Mouse (Mus musculus) G1E (cell line): ENCODE measurements around the gene Sorcs2. TPM values are rescaled to one million over a fixed set of nuclear protein-coding genes. Genes with fewer than 3 reads are reported as not detected.
A peak's percentile ranks its signal among the peaks of the same experiment; 100 is the strongest.

Experiments used
- ATAC-seq: 2 replicates; pipeline ENCODE4 v1.8.0; 2016; ENCODE audit warnings: mild to moderate bottlenecking; ENCODE audit not compliant: insufficient number of reproducible peaks, poor library complexity, low FRiP score, severe bottlenecking; ENCODE audit errors: extremely low read depth
- DNase-seq: peaks from one replicate; pipeline ENCODE4 v3.0.0; 2012; ENCODE audit warnings: low spot score
- H3K27me3 ChIP-seq: 2 replicates; pipeline ENCODE4 v1.6.1; 2012; ENCODE audit warnings: mild to moderate bottlenecking, low read length, inconsistent platforms; ENCODE audit not compliant: insufficient read depth
- H3K36me3 ChIP-seq: replicated peaks from 2 replicates; pipeline ENCODE3; 2012; ENCODE audit warnings: mild to moderate bottlenecking, inconsistent platforms
- H3K4me1 ChIP-seq: 2 replicates; pipeline ENCODE4 v1.6.1; 2012; ENCODE audit warnings: low read depth, low read length, inconsistent platforms, mixed read lengths; ENCODE audit not compliant: insufficient read depth
- H3K4me3 ChIP-seq: 2 replicates; pipeline ENCODE4 v1.5.1; 2012; ENCODE audit warnings: low read depth, mild to moderate bottlenecking, inconsistent platforms, low read length, moderate library complexity, mixed read lengths
- H3K9me3 ChIP-seq: replicated peaks from 2 replicates; pipeline ENCODE4 v1.6.1; 2012; ENCODE audit warnings: inconsistent platforms
- CTCF ChIP-seq: IDR thresholded peaks from 2 replicates; pipeline ENCODE4 v1.5.1; 2012; ENCODE audit warnings: low read depth, low read length, inconsistent platforms, mixed read lengths
- GATA1 ChIP-seq: IDR thresholded peaks from 2 replicates; pipeline ENCODE4 v1.6.1; 2012; ENCODE audit warnings: borderline replicate concordance, low read length, inconsistent platforms, mixed read lengths
- GATA2 ChIP-seq: IDR thresholded peaks from 2 replicates; pipeline ENCODE4 v1.6.1; 2012; ENCODE audit warnings: low read depth, low read length, inconsistent platforms, borderline replicate concordance
- POLR2AphosphoS5 ChIP-seq: IDR thresholded peaks from 2 replicates; pipeline ENCODE4 v1.6.1; 2012; ENCODE audit warnings: low read depth, low read length, inconsistent platforms; ENCODE audit not compliant: insufficient replicate concordance
- TAL1 ChIP-seq: conservative IDR thresholded peaks from 2 replicates; pipeline ENCODE4 v1.6.1; 2012; ENCODE audit warnings: low read depth, low read length, inconsistent platforms, mixed read lengths
- polyA plus RNA-seq: library from polyadenylated mRNA; stranded (reverse); fragments of >175 nt; gene quantifications from 2 replicates; pipeline ENCODE4 v1.2.3, GENCODE M21; 2012
- total RNA-seq, 2 experiments: library from RNA; stranded (forward) in 1 of 2; stranded (reverse) in 1 of 2; fragments of 200-1000 nt in 1 of 2; fragments of >200 nt in 1 of 2; fragmentation: Nextera tagmentation in 1 of 2; gene quantifications; 2 replicates each; pipeline ENCODE4 v1.2.3; 2014 to 2017

Sorcs2 gene
- total and polyA plus RNA-seq, 3 experiments, result 0.04 to 0.22 TPM; not detected in 1

DNA sequence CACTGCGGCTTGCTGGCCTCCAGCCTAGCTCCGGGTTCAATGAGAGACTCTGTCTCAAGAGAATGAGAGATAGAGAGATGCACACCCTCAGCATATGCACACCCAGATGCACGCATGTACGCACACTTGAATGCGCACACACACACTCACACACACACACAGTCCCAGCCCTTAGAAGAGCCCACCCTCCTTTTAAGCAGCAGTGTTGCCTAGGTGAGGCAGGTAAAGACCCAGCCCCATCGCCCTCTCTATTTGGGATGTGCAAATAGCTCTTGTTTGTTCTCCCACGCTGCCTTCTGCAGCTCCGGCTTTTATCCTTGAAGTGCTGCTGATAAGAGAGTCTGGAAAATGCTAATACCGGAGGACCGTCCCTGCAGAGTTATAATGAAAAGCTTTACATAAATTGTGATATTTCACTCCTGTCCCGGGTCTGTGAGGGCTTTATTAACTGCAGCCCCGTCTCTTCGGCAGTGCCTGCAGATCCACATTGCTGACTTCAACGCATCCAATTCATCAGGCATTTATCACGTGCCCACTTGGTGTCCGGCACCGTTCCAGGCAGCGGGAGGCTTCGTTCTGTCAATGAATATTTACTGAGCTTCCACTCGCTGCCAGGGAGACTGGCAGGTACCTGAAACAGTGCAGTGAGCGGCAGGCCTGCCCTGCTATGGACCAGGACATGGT is 67.3 kb downstream of the Sorcs2 start:
- TF ChIP-seq GATA2 (no peak), POLR2AphosphoS5 (no peak), GATA1 (no peak), CTCF (no peak), TAL1 (no peak)
- H3K27me3 ChIP-seq, result peaks cover 14% of the 10 kb centered on the region; the same call in 1 of the 2 replicates
- DNase-seq, result no peak

DNA sequence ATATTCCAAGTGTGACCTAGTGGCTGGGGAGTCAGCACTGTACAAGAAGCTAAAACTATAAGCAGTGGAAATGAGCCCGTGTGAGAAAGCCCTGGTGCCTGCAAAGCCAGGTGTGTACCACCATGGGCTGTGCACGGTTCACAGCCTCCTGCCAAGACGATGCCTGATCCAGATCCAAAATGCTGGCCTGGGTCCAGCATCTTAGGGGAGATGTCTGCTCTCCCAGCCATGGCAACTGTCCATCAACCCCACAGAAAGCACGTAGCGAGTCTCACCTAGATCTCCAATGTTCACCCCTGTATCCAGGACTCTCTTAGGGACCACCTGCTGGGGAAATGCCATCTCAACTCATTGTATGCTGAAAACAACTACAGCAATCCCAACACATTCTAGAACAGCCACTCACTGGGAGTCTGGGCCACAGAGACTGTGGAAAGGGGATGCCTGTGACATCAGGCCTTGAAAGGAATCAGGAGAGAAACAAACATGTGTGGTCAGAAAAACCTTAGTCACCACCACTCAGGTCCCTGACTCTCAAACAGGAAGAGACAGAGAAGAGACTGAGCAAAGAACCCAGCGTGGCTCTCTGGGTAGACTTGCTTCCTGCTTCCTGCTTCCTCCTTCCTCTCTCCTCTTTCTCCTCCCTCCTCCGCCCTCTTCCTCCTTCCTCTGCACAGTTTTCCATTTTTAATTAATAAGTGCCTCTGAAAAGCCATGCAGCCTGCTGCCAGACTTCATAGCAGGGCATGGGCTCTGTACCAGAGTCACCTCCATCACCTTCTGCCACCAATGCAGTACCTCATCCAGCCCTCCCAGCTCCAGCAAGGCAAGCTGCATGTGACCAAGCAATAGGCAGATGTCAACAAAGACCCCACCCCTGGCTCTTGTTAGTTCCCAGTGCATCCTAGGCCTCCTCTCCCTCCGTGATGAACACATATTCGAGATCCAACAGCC is 71.6 kb downstream of the Sorcs2 start:
- ATAC-seq, result no peak

More for the DNA sequence above, 67.3 kb downstream of the Sorcs2 start:
- Histone ChIP-seq H3K36me3 (no peaks in the 10 kb centered on the region), H3K4me3 (no peak overlapping the region), H3K4me1 (no peaks in the 10 kb centered on the region), H3K9me3 (no peaks in the 10 kb centered on the region)
- no peak for ATAC-seq

DNA sequence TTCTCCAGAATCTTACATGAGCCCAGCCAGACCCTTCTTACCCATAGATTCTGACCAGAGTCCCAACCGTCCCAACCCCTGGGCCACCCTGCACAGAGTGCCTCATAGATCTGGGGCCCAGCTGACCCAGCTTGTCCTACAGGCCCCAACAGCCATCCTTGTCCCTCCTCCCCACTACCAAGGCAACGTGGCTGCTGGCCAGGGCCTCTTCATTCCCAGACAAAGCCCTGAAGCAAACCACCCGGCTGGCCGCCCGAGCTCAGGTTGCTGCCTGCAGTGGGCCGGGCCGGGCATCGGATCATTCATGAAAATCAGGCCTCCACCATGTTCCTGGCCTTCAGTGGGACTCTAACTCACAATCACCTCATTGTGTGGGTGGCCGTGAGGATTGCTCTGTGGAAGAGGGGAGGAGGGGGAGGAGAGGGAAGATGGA is 73.8 kb downstream of the Sorcs2 start:
- DNase-seq, result no peak
- ATAC-seq, result no peak
- no peak for TF ChIP-seq CTCF
- no peak for TF ChIP-seq GATA1
- no peak for TF ChIP-seq POLR2AphosphoS5
- TF ChIP-seq GATA2, result no peak
- TF ChIP-seq TAL1, result no peak

More for the DNA sequence above, 71.6 kb downstream of the Sorcs2 start:
- H3K4me1 ChIP-seq, result no peaks in the 10 kb centered on the region
- no peak overlapping the region for H3K4me3 ChIP-seq
- TF ChIP-seq CTCF, result no peak
- no peak for TF ChIP-seq POLR2AphosphoS5
- TF ChIP-seq GATA1, result no peak
- no peak for TF ChIP-seq GATA2
- no peak for TF ChIP-seq TAL1
- no peak for DNase-seq
- no peaks in the 10 kb centered on the region for H3K9me3 ChIP-seq
- H3K36me3 ChIP-seq, result no peaks in the 10 kb centered on the region
- no peaks in the 10 kb centered on the region; the same call in 1 of the 2 replicates for H3K27me3 ChIP-seq

DNA sequence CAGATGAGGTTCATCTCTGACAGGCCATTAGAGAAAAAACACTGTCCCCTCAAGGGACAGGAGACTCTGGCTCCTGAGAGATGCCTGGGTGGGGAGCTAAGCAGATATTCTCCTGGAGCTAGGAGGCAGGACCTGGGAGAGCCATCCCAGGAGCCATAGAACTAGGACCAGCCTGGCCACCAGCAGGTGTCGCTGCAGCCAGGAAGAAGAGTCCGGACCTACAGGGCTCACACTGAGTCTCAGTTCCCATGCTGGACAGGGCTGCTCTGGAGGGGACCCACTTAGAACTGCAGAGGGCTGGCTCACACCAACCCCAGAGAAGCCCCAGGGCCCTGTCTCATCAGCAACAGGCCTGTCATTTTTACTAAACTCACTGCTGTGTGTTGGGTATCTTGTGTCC is 74.4 kb downstream of the Sorcs2 start:
- no peak for ATAC-seq
- Histone ChIP-seq H3K4me3 (no peak overlapping the region), H3K9me3 (no peaks in the 10 kb centered on the region), H3K4me1 (no peaks in the 10 kb centered on the region), H3K36me3 (no peaks in the 10 kb centered on the region), H3K27me3 (no peaks in the 10 kb centered on the region)
- TF ChIP-seq GATA1, result no peak
- peak; percentile 58 for TF ChIP-seq CTCF
- no peak for TF ChIP-seq TAL1
- no peak for TF ChIP-seq GATA2
- TF ChIP-seq POLR2AphosphoS5, result no peak
- peak; percentile 42 for DNase-seq

More for the DNA sequence above, 73.8 kb downstream of the Sorcs2 start:
- no peaks in the 10 kb centered on the region for H3K27me3 ChIP-seq
- H3K9me3 ChIP-seq, result no peaks in the 10 kb centered on the region
- H3K4me1 ChIP-seq, result no peaks in the 10 kb centered on the region
- no peak overlapping the region for H3K4me3 ChIP-seq
- no peaks in the 10 kb centered on the region for H3K36me3 ChIP-seq

DNA sequence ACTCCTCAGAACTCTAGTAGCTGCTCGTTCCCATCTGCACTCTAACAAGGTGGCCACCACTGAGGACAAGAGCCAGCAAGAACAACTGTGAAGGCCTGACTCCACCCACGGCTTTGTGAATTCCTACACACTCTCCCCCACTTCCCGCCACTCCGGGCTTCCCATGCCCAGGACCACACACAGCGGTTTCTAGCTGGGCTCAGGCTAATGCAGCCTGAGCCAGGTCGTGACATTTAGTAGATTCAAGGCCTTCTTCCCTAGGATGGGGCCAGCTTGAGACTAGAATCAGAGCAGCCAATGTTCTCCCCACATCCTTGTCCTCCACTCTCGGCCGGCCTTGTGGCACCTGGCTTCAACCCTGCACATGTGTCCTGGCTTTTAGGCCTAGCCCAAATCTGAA is 76.4 kb downstream of the Sorcs2 start:
- H3K27me3 ChIP-seq, result no peaks in the 10 kb centered on the region
- no peaks in the 10 kb centered on the region for H3K9me3 ChIP-seq
- no peaks in the 10 kb centered on the region for H3K36me3 ChIP-seq
- DNase-seq, result no peak
- no peak for TF ChIP-seq GATA2
- no peak for TF ChIP-seq GATA1
- no peak for TF ChIP-seq CTCF
- TF ChIP-seq POLR2AphosphoS5, result no peak
- TF ChIP-seq TAL1, result no peak
- no peaks in the 10 kb centered on the region for H3K4me1 ChIP-seq
- H3K4me3 ChIP-seq, result no peak overlapping the region
- ATAC-seq, result no peak

DNA sequence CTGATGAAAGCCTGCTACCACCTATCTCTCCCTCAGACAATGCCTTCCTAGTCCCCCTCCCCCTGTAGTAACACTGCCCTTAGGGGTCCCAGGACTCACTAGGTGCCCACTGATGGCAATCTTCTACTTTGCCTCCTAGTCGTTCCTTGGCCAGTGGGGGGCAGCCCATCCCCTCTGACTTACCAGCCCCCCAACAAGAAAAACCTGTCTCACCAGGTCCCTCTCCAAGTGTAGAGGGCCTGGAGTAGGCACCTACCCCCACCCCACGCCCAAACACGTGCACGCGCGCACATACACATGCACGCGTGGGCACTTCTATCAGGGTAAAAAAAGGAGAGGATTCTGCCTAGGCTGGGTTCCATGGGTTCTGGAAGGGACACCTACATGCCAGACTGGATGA is 77.3 kb downstream of the Sorcs2 start:
- Histone ChIP-seq H3K4me1 (no peaks in the 10 kb centered on the region), H3K4me3 (no peak overlapping the region), H3K27me3 (peaks cover 3% of the 10 kb centered on the region; the same call in 1 of the 2 replicates), H3K9me3 (no peaks in the 10 kb centered on the region), H3K36me3 (no peaks in the 10 kb centered on the region)
- ATAC-seq, result no peak
- TF ChIP-seq POLR2AphosphoS5, result no peak
- TF ChIP-seq CTCF, result no peak
- TF ChIP-seq GATA1, result no peak
- TF ChIP-seq TAL1, result no peak
- no peak for TF ChIP-seq GATA2
- DNase-seq, result no peak
